Mouse (Mus musculus): ENCODE results near the gene Zfp217.

- TF ChIP-seq CTCF (IDR thresholded peaks at IDR 0.05) (no peak), POLR2A (IDR thresholded peaks at IDR 0.05; ENCODE audit: insufficient read depth, low read depth, low read length) (no peak), EP300 (IDR thresholded peaks at IDR 0.05; ENCODE audit: insufficient read depth, low read depth, low read length) (no peak)
These were observed 8.4 kb downstream of the Zfp217 start for GRCm38 (mm10) chr2:170139411-170140046.

All from heart, adult 2 months (tissue).